Mouse (Mus musculus) heart, embryonic 16.5 days (tissue): Measurements from ENCODE around the gene C3ar1. TPM values are rescaled to one million over a fixed set of nuclear protein-coding genes. Genes with fewer than 3 reads are reported as not detected.

Experiments used
- ATAC-seq: fragments of 200-750 bp; cut with Nextera tagmentation; replicated peaks from 2 replicates; pipeline ENCODE4 v1.8.0; 2017; ENCODE audit warnings: moderate number of reproducible peaks; ENCODE audit not compliant: insufficient read depth, low FRiP score; ENCODE audit errors: extremely low read depth
- H3K27ac ChIP-seq: fragments of 300-500 bp; sonication (generic); 2 replicates; pipeline ENCODE4 v1.5.1; 2014; ENCODE audit warnings: mild to moderate bottlenecking, low read length, control low read depth, moderate library complexity
- H3K27me3 ChIP-seq: fragments of 300-500 bp; sonication (generic); 2 replicates; pipeline ENCODE4 v1.6.1; 2014; ENCODE audit warnings: low read length, mixed read lengths; ENCODE audit not compliant: control insufficient read depth, insufficient read depth
- H3K36me3 ChIP-seq: fragments of 300-500 bp; sonication (generic); 2 replicates; pipeline ENCODE4 v1.6.1; 2014; ENCODE audit not compliant: control insufficient read depth, insufficient read depth
- H3K4me1 ChIP-seq: fragments of 300-500 bp; sonication (generic); 2 replicates; pipeline ENCODE4 v1.6.1; 2014; ENCODE audit warnings: low read length, mixed read lengths; ENCODE audit not compliant: control insufficient read depth, insufficient read depth
- H3K4me2 ChIP-seq: fragments of 300-500 bp; sonication (generic); 2 replicates; pipeline ENCODE4 v1.6.1; 2014; ENCODE audit warnings: low read depth, mild to moderate bottlenecking, control low read depth, low read length
- H3K4me3 ChIP-seq: fragments of 300-500 bp; sonication (generic); 2 replicates; pipeline ENCODE4 v1.5.1; 2014; ENCODE audit warnings: mild to moderate bottlenecking, control low read depth, low read length
- H3K9ac ChIP-seq: fragments of 300-500 bp; sonication (generic); 2 replicates; pipeline ENCODE4 v1.6.1; 2014; ENCODE audit warnings: low read length, control low read depth
- H3K9me3 ChIP-seq: fragments of 300-500 bp; sonication (generic); replicated peaks from 2 replicates; pipeline ENCODE4 v1.6.1; 2016; ENCODE audit warnings: low read length; ENCODE audit not compliant: control insufficient read depth
- WGBS: fragments of 180-500 bp; shearing (Covaris S2); extraction: QIAGEN DNeasy Blood & Tissue Kit; methylation state at CpG from one replicate; pipeline ENCODE4 v1.1.7; 2014; 5-methylcytosine and 5-hydroxymethylcytosine counted together
- polyA plus RNA-seq: library from polyadenylated mRNA; unstranded; fragments of >200 nt; fragmentation: Nextera tagmentation; extraction: Ambion mirVana; gene quantifications from 2 replicates; pipeline ENCODE4 v1.2.1, GENCODE M21; 2015

C3ar1 gene
- polyA plus RNA-seq, 1 experiment from 2014 or later, result 2.7 TPM

DNA sequence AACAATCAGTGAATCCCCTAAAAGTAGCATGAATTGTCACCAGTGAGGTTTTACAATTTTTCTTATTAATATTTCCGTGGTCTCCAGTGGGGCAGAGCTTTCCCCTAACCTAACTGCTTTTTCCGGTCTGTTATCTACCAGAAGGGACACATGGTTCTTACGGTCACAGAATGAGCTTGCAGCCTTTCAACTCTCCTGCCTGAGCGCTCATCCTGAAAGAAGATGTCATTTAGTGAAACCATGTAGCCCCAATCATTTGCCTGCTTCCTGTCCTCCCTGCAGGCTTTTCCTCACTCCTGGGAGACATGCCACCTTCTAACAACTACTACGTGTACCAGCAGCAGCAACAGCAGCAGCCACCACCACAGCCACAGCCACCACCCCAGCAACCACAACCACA is 18.4 kb downstream of the C3ar1 start:
- Histone ChIP-seq H3K4me2 (no peak overlapping the region), H3K27ac (no peak overlapping the region), H3K27me3 (no peaks in the 10 kb centered on the region), H3K36me3 (peaks cover 66% of the 10 kb centered on the region), H3K9me3 (0 out of 2 replicates have a peak, but pooled peaks cover 5% of the 10 kb centered on the region), H3K9ac (no peak overlapping the region), H3K4me3 (no peak overlapping the region), H3K4me1 (no peaks in the 10 kb centered on the region)
- ATAC-seq, result no peak
- WGBS, result 91% methylated on average over 5 of the region's 5 CpGs

DNA sequence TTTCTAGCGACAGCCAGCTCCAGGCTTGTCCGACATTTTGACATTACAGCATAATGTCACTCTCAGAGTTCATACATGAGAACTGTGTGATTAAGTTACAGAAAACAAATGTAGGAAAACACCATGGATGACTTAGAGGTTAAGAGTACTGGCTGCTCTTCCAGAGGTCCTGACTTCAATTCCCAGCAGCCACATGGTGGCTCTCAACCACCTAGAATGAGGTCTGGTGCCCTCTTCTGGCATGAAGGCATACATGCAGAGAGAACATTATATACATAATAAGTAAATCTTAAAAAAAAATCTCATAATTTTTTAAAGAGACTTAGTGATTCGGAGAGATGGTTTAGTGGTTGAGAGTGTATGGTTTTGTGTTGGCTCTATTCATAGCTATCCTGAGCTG is 19.0 kb downstream of the C3ar1 start:
- no peak overlapping the region for H3K4me3 ChIP-seq
- no peak overlapping the region for H3K9ac ChIP-seq
- no peaks in the 10 kb centered on the region for H3K27me3 ChIP-seq
- H3K36me3 ChIP-seq, result peaks cover 68% of the 10 kb centered on the region
- no peak overlapping the region for H3K27ac ChIP-seq
- no peak overlapping the region for H3K4me2 ChIP-seq
- 97% methylated on average over 3 of the region's 3 CpGs for WGBS
- 0 out of 2 replicates have a peak, but pooled peaks cover 5% of the 10 kb centered on the region for H3K9me3 ChIP-seq
- no peaks in the 10 kb centered on the region for H3K4me1 ChIP-seq
- ATAC-seq, result no peak

- 73% methylated on average over 4 of the region's 4 CpGs for WGBS
- no peaks in the 10 kb centered on the region for H3K27me3 ChIP-seq
- H3K9me3 ChIP-seq, result 0 out of 2 replicates have a peak, but pooled peaks cover 5% of the 10 kb centered on the region
- no peak overlapping the region for H3K4me2 ChIP-seq
- no peaks in the 10 kb centered on the region for H3K4me1 ChIP-seq
- H3K36me3 ChIP-seq, result peaks cover 45% of the 10 kb centered on the region
- H3K9ac ChIP-seq, result no peak overlapping the region
- ATAC-seq, result no peak
- no peak overlapping the region for H3K4me3 ChIP-seq
- H3K27ac ChIP-seq, result no peak overlapping the region
Measured at GRCm38 (mm10) chr6:122834365-122834764, 21.6 kb downstream of the C3ar1 start.

DNA sequence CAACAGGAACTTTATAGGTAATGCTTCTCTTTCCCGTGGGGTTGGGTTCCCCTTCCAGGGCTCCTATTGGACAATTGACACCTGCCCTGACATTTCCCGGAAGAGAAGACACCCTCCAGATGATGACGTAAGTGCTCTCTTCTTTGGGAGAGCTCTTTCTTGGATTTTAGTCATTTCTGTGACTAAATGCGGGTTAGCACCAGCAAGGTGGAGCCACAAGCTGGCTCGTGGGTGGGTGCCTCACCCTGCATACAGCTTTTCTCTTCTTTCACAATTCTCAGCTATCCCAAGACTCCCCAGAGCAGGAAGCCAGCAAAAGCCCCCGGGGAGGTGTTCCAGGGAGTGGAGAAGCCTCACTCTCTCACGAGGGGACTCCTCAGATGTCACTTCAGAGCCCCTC is 23.1 kb downstream of the C3ar1 start:
- Histone ChIP-seq H3K4me2 (no peak overlapping the region), H3K4me3 (no peak overlapping the region), H3K36me3 (peaks cover 42% of the 10 kb centered on the region), H3K27me3 (no peaks in the 10 kb centered on the region), H3K4me1 (no peaks in the 10 kb centered on the region), H3K9me3 (0 out of 2 replicates have a peak, but pooled peaks cover 5% of the 10 kb centered on the region), H3K9ac (no peak overlapping the region), H3K27ac (no peak overlapping the region)
- ATAC-seq, result no peak
- WGBS, result 79% methylated on average over 7 of the region's 7 CpGs

DNA sequence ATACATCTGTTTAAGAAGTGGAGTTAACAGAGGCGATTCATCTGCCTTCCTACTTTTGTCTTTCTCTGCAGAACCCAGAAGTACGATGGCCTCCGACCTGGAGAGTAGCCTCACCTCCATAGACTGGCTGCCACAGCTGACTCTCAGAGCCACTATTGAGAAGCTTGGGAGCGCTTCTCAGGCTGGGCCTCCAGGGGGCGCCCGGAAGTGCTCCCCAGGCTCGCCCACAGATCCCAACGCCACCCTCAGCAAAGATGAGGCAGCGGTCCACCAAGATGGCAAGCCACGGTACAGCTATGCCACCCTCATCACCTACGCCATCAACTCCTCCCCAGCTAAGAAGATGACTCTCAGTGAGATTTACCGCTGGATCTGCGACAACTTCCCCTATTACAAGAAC is 27.9 kb downstream of the C3ar1 start:
- no peak overlapping the region for H3K9ac ChIP-seq
- 52% methylated on average over 13 of the region's 13 CpGs for WGBS
- H3K27me3 ChIP-seq, result no peaks in the 10 kb centered on the region
- peaks cover 33% of the 10 kb centered on the region for H3K4me1 ChIP-seq
- H3K4me3 ChIP-seq, result no peak overlapping the region
- no peak for ATAC-seq
- H3K36me3 ChIP-seq, result peaks cover 8% of the 10 kb centered on the region; the same call in 1 of the 2 replicates
- H3K4me2 ChIP-seq, result no peak overlapping the region
- no peaks in the 10 kb centered on the region for H3K9me3 ChIP-seq
- H3K27ac ChIP-seq, result no peak overlapping the region

DNA sequence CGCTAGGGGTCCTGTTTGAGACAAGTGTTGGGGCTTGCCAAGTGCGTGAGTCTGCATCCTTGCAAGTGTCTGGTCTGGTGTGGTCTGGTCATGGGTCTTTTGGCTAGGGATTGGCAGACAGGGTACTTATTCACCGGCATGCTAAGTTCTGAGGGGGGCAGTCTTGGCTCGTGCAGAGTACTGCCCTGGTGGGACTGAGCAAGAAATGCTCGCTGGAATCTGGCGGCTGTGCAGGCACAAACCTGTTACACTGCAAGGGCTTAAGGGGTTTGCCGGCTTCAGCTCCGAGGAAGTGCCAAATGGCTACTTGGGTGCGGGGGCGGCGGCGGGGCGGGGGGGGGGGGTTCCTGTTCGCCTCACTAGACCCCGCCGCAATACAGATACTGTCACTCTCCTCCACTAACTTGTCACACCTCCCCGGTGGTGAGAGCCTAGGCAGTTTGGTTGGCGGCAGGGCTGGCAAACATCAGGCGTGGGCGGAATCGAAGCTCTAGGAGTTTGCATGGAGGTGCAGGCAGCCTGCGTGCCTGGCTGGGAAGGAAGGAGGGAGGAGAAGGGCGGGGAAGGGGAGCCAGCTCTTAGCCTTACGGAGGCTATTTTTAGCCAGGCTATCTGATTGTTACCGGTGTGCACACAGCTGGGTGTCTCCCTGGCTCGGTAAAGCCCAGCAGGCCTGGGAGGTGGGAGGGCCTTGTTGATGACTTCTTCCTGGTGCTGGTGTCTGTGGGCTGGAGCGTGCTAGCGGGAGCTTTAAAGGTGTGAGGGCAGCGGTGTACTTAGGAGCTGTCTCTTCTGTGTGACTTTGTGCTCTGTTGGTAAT is 29.8 kb downstream of the C3ar1 start:
- Histone ChIP-seq H3K4me3 (peak overlapping the region; percentile 57), H3K9me3 (no peaks in the 10 kb centered on the region), H3K27ac (peak overlapping the region; percentile 94), H3K27me3 (no peaks in the 10 kb centered on the region), H3K4me1 (peaks cover 48% of the 10 kb centered on the region), H3K9ac (peak overlapping the region; percentile 75), H3K4me2 (peak overlapping the region; percentile 84), H3K36me3 (peaks cover 8% of the 10 kb centered on the region; the same call in 1 of the 2 replicates)
- WGBS, result 2% methylated on average over 29 of the region's 29 CpGs
- peak; percentile 90 for ATAC-seq

GRCm38 (mm10) chr6:122825166-122825565 is 30.8 kb downstream of the C3ar1 start:
- Histone ChIP-seq H3K9ac (no peak overlapping the region), H3K9me3 (no peaks in the 10 kb centered on the region), H3K4me1 (peaks cover 55% of the 10 kb centered on the region), H3K36me3 (peaks cover 8% of the 10 kb centered on the region; the same call in 1 of the 2 replicates), H3K27ac (peak overlapping the region; percentile 21; the same call in 1 of the 2 replicates), H3K4me3 (no peak overlapping the region), H3K27me3 (no peaks in the 10 kb centered on the region), H3K4me2 (peak overlapping the region; percentile 84)
- WGBS, result 77% methylated on average over 9 of the region's 9 CpGs
- no peak for ATAC-seq

GRCm38 (mm10) chr6:122824086-122824485 is 31.9 kb downstream of the C3ar1 start:
- Histone ChIP-seq H3K4me2 (peak overlapping the region; percentile 45), H3K9ac (peak overlapping the region; percentile 20; the same call in 1 of the 2 replicates), H3K27ac (peak overlapping the region; percentile 81), H3K4me3 (no peak overlapping the region), H3K4me1 (peaks cover 56% of the 10 kb centered on the region), H3K9me3 (no peaks in the 10 kb centered on the region), H3K36me3 (peaks cover 6% of the 10 kb centered on the region; the same call in 1 of the 2 replicates), H3K27me3 (no peaks in the 10 kb centered on the region)
- WGBS, result 40% methylated on average over 10 of the region's 10 CpGs
- no peak for ATAC-seq

GRCm38 (mm10) chr6:122821822-122822221 is 34.1 kb downstream of the C3ar1 start:
- Histone ChIP-seq H3K4me2 (peak overlapping the region; percentile 88), H3K27ac (no peak overlapping the region; the same call in 1 of the 2 replicates), H3K4me1 (peaks cover 54% of the 10 kb centered on the region), H3K36me3 (0 out of 2 replicates have a peak, but pooled peaks cover 2% of the 10 kb centered on the region), H3K4me3 (peak overlapping the region; percentile 80), H3K9ac (peak overlapping the region; percentile 92; the same call in 1 of the 2 replicates), H3K27me3 (no peaks in the 10 kb centered on the region), H3K9me3 (no peaks in the 10 kb centered on the region)
- WGBS, result 70% methylated on average over 9 of the region's 9 CpGs
- no peak for ATAC-seq
